Mouse (Mus musculus) kidney, postnatal 36 days (tissue): ENCODE results near the gene Nos2.
A peak's percentile ranks its signal among the peaks of the same experiment; 100 is the strongest.
"Not testable (repeated sequence)": the region's sequence is repeated elsewhere in the genome, so short reads cannot be mapped to it uniquely, and the experiment has no call there.

Experiments used
- DNase-seq, 2 experiments: peaks; one replicate each; pipeline ENCODE4 v3.0.0; 2021 to 2022; ENCODE audit warnings: mixed read lengths in 2 of 2

Gene Nos2

GRCm38 (mm10) chr11:78959841-78960520, 39.4 kb downstream of the Nos2 start:
- DNase-seq = peak; percentile 15 to 64

DNA sequence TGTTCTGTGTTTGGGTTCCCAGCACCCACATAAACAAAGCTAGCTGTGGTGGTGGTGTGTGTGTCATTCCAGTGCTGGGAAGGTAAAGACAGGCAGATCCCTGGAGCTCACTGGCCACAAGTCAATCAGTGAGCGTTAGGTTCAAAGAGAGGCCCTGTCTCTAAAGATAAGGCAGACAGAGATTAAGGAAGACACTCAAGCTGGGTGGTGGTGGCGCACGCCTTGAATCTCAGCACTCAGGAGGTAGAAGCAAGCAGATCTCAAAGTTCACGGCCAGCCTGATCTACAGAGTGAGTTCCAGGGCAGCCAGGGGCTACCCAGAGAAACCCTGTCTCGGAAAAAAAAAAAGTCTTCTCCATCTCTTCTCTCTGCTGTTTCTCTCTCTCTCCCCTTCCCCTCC, 40.6 kb downstream of the Nos2 start:
- DNase-seq = no peak

DNA sequence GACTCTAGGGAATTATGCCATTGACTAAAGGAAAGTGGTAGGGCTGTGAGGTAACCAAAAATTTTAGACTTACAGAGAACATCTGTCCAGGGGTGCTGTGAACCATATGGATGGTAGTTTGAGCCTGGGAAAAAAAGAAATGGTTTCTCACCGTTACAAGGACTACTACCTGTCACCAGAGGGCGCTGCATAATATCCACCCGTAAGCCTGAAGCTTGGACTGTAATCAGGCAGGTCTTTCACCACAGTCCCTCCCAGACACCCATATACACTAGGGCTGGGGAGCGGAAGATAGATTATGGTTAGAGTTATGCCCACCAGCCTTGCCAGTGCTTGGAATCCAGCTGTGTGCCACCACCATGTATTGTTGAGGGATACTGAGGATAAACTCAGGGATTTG, 46.8 kb downstream of the Nos2 start:
- DNase-seq = peak; percentile 51 to 76

- DNase-seq = peak in 1 of 2 experiments; percentile 11
Measured at GRCm38 (mm10) chr11:78968121-78968520, 47.5 kb downstream of the Nos2 start.

DNA sequence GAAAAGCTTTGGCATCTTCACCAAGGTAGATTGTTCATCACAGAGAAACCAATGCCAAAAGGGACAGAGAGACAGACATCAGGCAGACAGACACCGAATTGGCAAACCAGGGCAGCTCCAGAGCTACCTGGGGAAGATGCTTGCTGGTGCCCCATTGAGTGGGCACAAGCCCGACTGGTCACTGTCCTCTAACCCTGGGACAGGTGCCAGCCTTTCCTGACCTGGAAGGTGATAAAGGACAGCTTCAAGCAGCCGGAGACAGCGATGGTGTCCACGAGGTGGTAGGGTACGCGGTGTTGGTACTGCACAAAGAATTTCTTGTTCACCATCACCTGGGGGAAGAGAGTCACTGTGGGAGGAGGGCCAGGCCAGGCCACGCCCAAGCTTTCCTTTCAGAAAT, 50.5 kb downstream of the Nos2 start:
- DNase-seq = no peak

- no peak for DNase-seq
Measured at GRCm38 (mm10) chr11:78971746-78972145, 51.2 kb downstream of the Nos2 start.

DNA sequence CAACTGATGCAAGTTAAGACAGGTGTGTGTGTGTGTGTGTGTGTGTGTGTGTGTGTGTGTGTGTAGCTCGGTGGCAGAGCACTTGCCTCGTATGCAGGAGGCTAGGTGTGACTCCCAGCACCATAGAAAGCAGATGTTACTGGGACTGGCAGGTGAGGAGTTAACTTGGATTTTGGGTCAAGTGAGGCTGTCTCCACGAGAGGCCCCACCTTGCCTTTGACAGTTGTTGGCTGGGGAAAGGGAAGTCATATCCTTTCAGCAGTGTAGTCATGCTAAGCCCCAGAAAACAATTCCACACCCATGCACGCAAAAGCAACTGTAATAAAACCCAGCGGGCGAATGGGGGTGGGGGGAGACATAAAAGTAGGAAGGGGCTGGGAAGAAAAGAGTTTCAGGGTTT, 51.7 kb downstream of the Nos2 start:
- no peak for DNase-seq

DNA sequence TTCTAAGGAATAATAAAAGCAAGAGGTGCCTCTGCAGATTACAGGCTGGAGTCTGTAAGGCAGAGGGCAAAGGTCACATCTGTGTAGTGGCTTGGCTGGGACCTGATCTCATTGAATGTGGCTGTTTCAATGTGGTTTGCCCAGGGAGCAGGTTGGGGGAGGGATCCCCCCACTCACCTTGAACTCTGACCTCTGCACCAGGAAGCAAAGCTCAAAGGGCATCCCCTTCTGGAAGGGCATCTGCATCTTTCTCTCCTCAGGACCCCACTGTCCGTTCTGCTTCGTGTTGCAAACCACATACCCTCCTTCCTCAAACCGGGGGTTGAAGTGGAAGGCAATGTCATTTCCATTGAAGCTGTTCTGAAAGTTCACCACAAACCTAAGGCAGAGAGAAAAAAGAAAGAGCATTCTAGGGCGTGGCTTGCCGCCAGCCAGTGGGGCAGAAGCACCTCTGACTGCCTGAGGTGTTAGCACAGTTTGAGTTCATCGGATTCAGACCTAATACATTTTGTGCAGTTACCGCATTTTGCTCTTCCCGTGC, 52.3 kb downstream of the Nos2 start:
- DNase-seq = no peak

DNA sequence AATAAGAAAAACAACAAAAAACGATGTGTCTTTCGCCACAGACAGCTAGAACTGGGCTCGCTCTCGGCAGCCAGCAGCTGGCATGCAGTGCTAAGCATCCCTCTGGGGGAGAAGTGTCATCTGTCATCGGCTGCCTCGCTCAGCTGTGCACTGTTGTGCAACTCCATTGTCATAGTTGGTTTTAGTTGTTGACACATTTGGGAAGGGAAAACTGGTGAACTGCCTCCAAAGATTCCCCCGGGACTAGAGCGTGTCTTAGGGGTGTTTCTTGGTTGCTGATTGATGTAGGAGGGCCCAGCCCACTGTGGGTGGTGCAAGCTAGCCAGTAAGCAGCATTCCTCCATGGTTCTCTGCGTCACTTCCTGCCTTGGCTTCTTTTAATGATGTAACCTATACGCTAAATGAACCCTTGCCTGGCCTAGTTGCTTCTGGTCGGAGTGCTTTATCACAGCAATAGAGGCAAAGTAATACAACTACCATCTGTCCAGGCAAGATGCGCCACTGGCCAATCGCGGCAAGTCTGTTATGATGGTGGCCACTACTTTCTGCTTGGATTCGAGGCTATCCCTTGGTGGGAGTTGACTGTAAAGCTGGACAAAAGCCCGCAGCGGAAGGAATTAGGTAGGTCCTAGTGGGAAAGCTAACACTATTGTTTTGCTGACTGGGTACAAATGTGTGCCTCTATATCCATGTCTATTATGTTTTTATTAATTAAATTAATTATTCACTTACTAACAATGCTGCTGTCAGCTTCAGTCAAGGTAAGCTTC, 53.0 kb downstream of the Nos2 start:
- peak; percentile 34 to 36 for DNase-seq

GRCm38 (mm10) chr11:78976731-78977510, 56.3 kb downstream of the Nos2 start:
- DNase-seq = no peak

DNA sequence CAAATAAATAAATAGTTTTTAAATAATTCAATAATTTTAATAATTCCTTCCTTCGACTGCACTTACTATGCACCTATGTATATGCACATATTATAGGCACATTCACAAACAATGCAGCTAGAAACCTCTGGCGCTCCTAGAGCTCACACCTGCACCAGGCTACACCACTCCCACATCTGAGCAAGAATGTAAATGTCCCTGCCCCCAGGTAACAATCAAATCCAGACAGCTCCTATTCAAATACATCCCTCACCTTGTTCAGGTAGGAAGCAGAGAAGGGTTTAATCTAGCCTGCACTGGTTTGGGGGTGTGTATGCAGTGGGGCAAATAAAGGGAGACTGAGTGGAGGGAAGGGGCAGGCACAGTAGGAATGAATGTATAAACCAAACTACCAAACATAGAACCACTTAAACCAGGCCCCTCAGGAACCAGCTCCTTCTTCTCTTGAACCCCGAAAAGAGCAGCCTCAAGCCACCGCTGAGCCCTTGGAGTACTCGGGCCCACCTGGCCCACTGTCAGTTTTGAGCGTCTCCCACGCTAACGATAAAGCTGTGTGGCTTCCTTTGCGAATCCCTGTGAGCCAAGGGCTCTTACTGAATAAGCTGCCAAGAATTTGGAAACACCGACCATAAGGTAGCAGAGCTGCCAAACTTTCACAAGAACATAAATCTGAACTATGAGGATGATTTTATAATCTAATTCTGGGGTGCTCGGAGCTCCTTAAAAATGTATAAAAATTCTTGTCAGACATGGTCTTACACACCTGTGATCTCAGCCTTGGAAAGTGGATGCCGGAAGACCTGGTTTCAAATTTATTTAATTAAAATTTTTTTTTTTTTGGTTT, 57.8 kb downstream of the Nos2 start:
- DNase-seq = no peak

DNA sequence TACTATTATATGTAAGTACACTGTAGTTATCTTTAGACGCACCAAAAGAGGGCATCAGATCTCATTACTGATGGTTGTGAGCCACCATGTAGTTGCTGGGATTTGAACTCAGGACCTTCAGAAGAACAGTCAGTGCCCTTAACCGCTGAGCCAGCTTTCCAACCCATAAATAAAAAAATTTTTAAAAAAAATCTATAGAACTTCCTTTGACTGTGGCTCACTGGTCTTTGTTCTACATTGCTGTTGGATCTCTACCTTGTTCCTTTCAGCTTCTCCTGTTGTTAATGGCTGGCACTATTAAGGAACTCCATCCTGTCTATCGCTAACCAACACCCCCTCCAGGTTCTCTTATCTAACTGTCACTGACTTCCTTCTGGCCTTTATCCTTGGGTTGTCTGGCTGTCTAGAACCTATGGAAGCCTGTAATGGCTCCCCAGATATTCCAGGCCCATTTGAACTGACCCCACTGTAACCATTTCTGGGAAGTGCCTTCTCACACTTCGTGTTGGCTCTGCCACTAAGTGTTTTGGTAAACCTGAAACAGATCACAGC, 59.6 kb downstream of the Nos2 start:
- DNase-seq = no peak

- no peak for DNase-seq
Measured at GRCm38 (mm10) chr11:78982042-78982441, 61.5 kb downstream of the Nos2 start.

- no peak for DNase-seq
Measured at GRCm38 (mm10) chr11:78982513-78983291, 62.1 kb downstream of the Nos2 start.

- DNase-seq = no peak
Measured at GRCm38 (mm10) chr11:78983539-78983938, 63.0 kb downstream of the Nos2 start.

GRCm38 (mm10) chr11:78984483-78985177, 64.0 kb downstream of the Nos2 start, which contains the start of gene Lgals9:
Lgals9 (minus strand) TSS chr11:78984946.
- peak; percentile 80 to 86 for DNase-seq

DNA sequence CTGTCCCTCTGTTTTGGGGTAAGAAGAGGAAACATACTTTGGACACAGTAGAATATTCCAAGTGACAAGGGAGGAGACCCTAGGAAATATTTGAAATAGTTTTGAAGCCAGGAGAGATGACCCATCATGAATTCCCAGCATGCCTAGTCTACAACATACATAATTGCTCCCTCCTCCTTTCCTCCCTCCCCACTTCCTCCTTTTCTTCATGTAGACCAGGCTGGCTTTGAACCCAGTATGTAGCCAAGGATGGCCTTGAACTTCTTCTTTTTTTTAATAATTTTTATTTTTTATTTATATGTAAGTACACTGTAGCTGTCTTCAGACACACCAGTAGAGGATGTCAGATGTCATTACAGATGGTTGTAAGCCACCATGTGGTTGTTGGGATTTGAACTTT, 64.9 kb downstream of the Nos2 start:
- DNase-seq = no peak

- no peak for DNase-seq
Measured at GRCm38 (mm10) chr11:78986311-78987002, 65.9 kb downstream of the Nos2 start.

- DNase-seq = not testable (repeated sequence)
Measured at GRCm38 (mm10) chr11:78989206-78989605, 68.6 kb downstream of the Nos2 start.

GRCm38 (mm10) chr11:78990096-78990495, 69.5 kb downstream of the Nos2 start:
- no peak for DNase-seq
